Comparison of ENCODE assay signal across 8 mouse cellular contexts in the genomic region with DNA sequence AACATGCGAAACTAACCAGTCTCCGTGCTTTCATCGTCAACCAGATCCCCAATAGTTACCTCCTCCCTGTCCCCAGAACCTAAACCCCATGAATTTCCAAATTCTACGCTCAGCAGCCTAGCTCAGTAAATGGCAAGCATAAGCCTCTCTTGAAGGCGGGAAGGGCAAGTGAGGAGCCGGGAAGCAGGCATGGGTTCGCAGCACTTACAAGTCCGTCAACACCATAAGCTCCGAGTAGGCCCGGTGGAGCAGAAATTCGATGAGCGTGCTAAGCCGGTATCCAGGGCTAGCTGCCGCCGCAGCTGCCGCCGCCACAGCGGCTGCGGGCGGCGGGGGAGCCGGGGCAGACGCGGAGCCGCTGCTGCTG. TPM values are rescaled to one million over a fixed set of nuclear protein-coding genes. Genes with fewer than 3 reads are reported as not detected.
DNase-seq lines count a peak whose midpoint lies in the region; ATAC-seq lines count a peak whose summit lies in the region.

No protein-coding gene starts in this region.

- peaks cover 12% of the 10 kb centered on the region for H3K27me3 ChIP-seq in megakaryocyte, embryonic 14.5 days (replicated peaks)

- H3K4me3 ChIP-seq in megakaryocyte, embryonic 14.5 days (replicated peaks), result peak overlapping the region; percentile 94

- H3K36me3 ChIP-seq in megakaryocyte, embryonic 14.5 days (replicated peaks; ENCODE audit: low read length), result no peaks in the 10 kb centered on the region

- peaks cover 12% of the 10 kb centered on the region for H3K9me3 ChIP-seq in megakaryocyte, embryonic 14.5 days

- H3K4me1 ChIP-seq in megakaryocyte, embryonic 14.5 days, result peaks cover 14% of the 10 kb centered on the region; the same call in 1 of the 2 replicates

- ATAC-seq in frontal cortex, adult (ENCODE audit: low TSS enrichment), result peak; percentile 46
- no peak for ATAC-seq in megakaryocyte, adult 5-6 weeks (ENCODE audit: poor library complexity, severe bottlenecking)
- ATAC-seq in megakaryocyte progenitor cell, adult 5-6 weeks (replicated peaks; ENCODE audit: poor library complexity), result 0 out of 2 replicates have a peak, but pooled peaks have one; percentile 0

- DNase-seq in frontal cortex, postnatal 10 days (ENCODE audit: low spot score in 2 of 2), result no peak
- DNase-seq in frontal cortex, postnatal 25 days (ENCODE audit: low spot score in 2 of 2), result peak; percentile 11 to 20
- DNase-seq in adrenal gland, adult 8-10 months, result no peak
- no peak for DNase-seq in cerebellum, postnatal 36 days

RNA-seq across cellular contexts. Expression of gene Med14, which starts 0.6 kb away (rescaled TPM):
- 1.3 and 4.1 TPM in 2 replicates for polyA plus RNA-seq in megakaryocyte, embryonic 14.5 days (2012; ENCODE audit: insufficient read depth, low replicate concordance)
- total RNA-seq in megakaryocyte, adult 5-6 weeks (2015), result 72.2 and 73.8 TPM in 2 replicates
- total RNA-seq in megakaryocyte, adult 5-6 weeks (2017), result 23.7 and 26.1 TPM in 2 replicates
- total RNA-seq in megakaryocyte progenitor cell, adult 5-6 weeks (2015), result 86.9 and 87.6 TPM in 2 replicates
- total RNA-seq in megakaryocyte progenitor cell, adult 5-6 weeks (2017), result 20.0 and 24.3 TPM in 2 replicates
- total RNA-seq in adrenal gland, adult 8-10 months (2022), result 10 to 100 TPM; 21.1 to 27.4 (median 24.6) TPM

Comparison
In these comparisons a context has a peak if more than half of its experiments do, and no peak if none do; other contexts are left out.
1. DNase-seq: peak in frontal cortex, postnatal 25 days (2 of 2); none in frontal cortex, postnatal 10 days (0 of 2), adrenal gland, adult 8-10 months (single experiment) and cerebellum, postnatal 36 days (0 of 2).